In genomic region chr11:33574944-33575343, GRCm38 (mm10) we compare ENCODE assay signal across 14 mouse cellular contexts. TPM values are rescaled to one million over a fixed set of nuclear protein-coding genes. Genes with fewer than 3 reads are reported as not detected.
DNase-seq lines count a peak whose midpoint lies in the region; ATAC-seq and TF ChIP-seq lines count a peak whose summit lies in the region.
"Had no signal": no experiment of that assay in that cellular context is flagged by ENCODE, and none has a peak within 500 bp of the region (broad histone marks: within the 10 kb centered on the region; RNA-seq: fewer than 3 reads in every experiment).

No protein-coding gene starts in this region.

- H3K9me3 ChIP-seq in kidney, postnatal 0 days (replicated peaks; ENCODE audit: low read length): no peaks in the 10 kb centered on the region
- peaks cover 1% of the 10 kb centered on the region for H3K9me3 ChIP-seq in CH12.LX (replicated peaks; ENCODE audit: low read length)
- no peaks in the 10 kb centered on the region for H3K9me3 ChIP-seq in hindbrain, embryonic 14.5 days (ENCODE audit: control insufficient read depth, low read length)
- H3K9me3 ChIP-seq: limb, embryonic 12.5 days had no signal

- no peaks in the 10 kb centered on the region for H3K36me3 ChIP-seq in kidney, postnatal 0 days (ENCODE audit: insufficient read depth, low read length)
- H3K36me3 ChIP-seq in CH12.LX (replicated peaks in 1 of 2; ENCODE audit: control insufficient read depth in 1 of 2, insufficient read depth in 1 of 2, low read length in 1 of 2): no peaks in the 10 kb centered on the region
- H3K36me3 ChIP-seq in hindbrain, embryonic 14.5 days (replicated peaks; ENCODE audit: control insufficient read depth, insufficient read depth): no peaks in the 10 kb centered on the region
- H3K36me3 ChIP-seq: limb, embryonic 12.5 days had no signal

- TF ChIP-seq CTCF in kidney, postnatal 0 days (IDR thresholded peaks at IDR 0.05; ENCODE audit: low read depth): peak; percentile 33; the same call in 1 of the 2 replicates
- peak; percentile 35 to 55; a peak in 3 of 4 replicates for TF ChIP-seq CTCF in CH12.LX (conservative IDR thresholded peaks at IDR 0.05 in 1 of 2, IDR thresholded peaks at IDR 0.05 in 1 of 2; ENCODE audit: low read depth in 2 of 2, low read length in 2 of 2)

- H3K27ac ChIP-seq in kidney, postnatal 0 days: no peak overlapping the region
- H3K27ac ChIP-seq in CH12.LX (ENCODE audit: insufficient read depth, low read depth): no peak overlapping the region
- H3K27ac ChIP-seq in hindbrain, embryonic 14.5 days: no peak overlapping the region
- H3K27ac ChIP-seq: limb, embryonic 12.5 days; macrophage had no signal

- no peak for DNase-seq in kidney, postnatal 0 days (ENCODE audit: low spot score)
- DNase-seq in kidney, adult 11 months: no peak
- peak; percentile 17 for DNase-seq in 416B (ENCODE audit: low read depth)
- DNase-seq in CH12.LX (ENCODE audit: extremely low read depth): no peak
- DNase-seq in c-Kit-positive CD71-positive TER-119-positive erythroid progenitor cells, embryonic 14.5 days (ENCODE audit: low spot score): peak; percentile 11
- DNase-seq in T-cell, adult 2 months (ENCODE audit: low spot score): no peak
- DNase-seq in hindbrain, embryonic 14.5 days (ENCODE audit: low spot score): no peak
- DNase-seq: cerebellum, postnatal 25 days had no signal

- H3K9ac ChIP-seq in kidney, postnatal 0 days (ENCODE audit: low read depth, low read length): no peak overlapping the region
- H3K9ac ChIP-seq in CH12.LX (ENCODE audit: insufficient read depth, low read depth): no peak overlapping the region
- H3K9ac ChIP-seq in hindbrain, embryonic 14.5 days: no peak overlapping the region
- H3K9ac ChIP-seq: limb, embryonic 12.5 days had no signal

- no peak for TF ChIP-seq EP300 in CH12.LX (IDR thresholded peaks at IDR 0.05; ENCODE audit: low read length)

- no peak for ATAC-seq in kidney, postnatal 0 days (replicated peaks; ENCODE audit: low FRiP score, low read depth)
- ATAC-seq in hindbrain, embryonic 14.5 days (ENCODE audit: low FRiP score): no peak
- ATAC-seq: inflammation-experienced regulatory T-cells, adult 6 months had no signal

- no peaks in the 10 kb centered on the region for H3K4me1 ChIP-seq in kidney, postnatal 0 days (replicated peaks; ENCODE audit: insufficient read depth, low read length)
- H3K4me1 ChIP-seq in CH12.LX (ENCODE audit: control insufficient read depth in 1 of 2, insufficient read depth in 2 of 2): peaks cover 0 to 11% of the 10 kb centered on the region in 2 experiments; a peak in 2 of 4 replicates
- no peaks in the 10 kb centered on the region for H3K4me1 ChIP-seq in hindbrain, embryonic 14.5 days (replicated peaks; ENCODE audit: control insufficient read depth, insufficient read depth, low read length)
- H3K4me1 ChIP-seq: limb, embryonic 12.5 days had no signal

- no peaks in the 10 kb centered on the region for H3K79me2 ChIP-seq in CH12.LX (replicated peaks; ENCODE audit: control insufficient read depth, extremely low read depth, insufficient read depth, poor library complexity, severe bottlenecking)

- 89% methylated on average over 3 of the region's 3 CpGs for whole genome bisulfite sequencing in kidney, postnatal 0 days
- WGBS in hindbrain, embryonic 14.5 days: 83% methylated on average over 3 of the region's 3 CpGs

- dilution Hi-C loops in CH12.LX (cut with MboI; ENCODE audit: extremely low pct_ligation_motif_present, extremely low pct_unique_long_range_greater_than_20kb, low sequenced_read_pairs): no loop called here

- no peak for TF ChIP-seq POLR2A in CH12.LX (IDR thresholded peaks at IDR 0.05; ENCODE audit: low read depth, low read length)

- no peak; the same call in 1 of the 2 replicates for TF ChIP-seq RAD21 in CH12.LX (IDR thresholded peaks at IDR 0.05; ENCODE audit: low read depth, low read length)

- H3K27me3 ChIP-seq in kidney, postnatal 0 days (ENCODE audit: insufficient read depth, low read length): no peaks in the 10 kb centered on the region
- peaks cover 4% of the 10 kb centered on the region for H3K27me3 ChIP-seq in CH12.LX (replicated peaks)
- no peaks in the 10 kb centered on the region for H3K27me3 ChIP-seq in hindbrain, embryonic 14.5 days (ENCODE audit: control insufficient read depth, insufficient read depth, low read length)

- in situ Hi-C loops in CH12.LX (cut with MboI; ENCODE audit: low pct_ligation_motif_present, low pct_unique_long_range_greater_than_20kb, low sequenced_read_pairs): no loop called here

- no peak overlapping the region for H3K4me2 ChIP-seq in kidney, postnatal 0 days (ENCODE audit: low read length)
- H3K4me2 ChIP-seq in CH12.LX (ENCODE audit: insufficient read depth, low read depth, poor library complexity, severe bottlenecking): no peak overlapping the region
- H3K4me2 ChIP-seq in hindbrain, embryonic 14.5 days (replicated peaks): no peak overlapping the region
- H3K4me2 ChIP-seq: limb, embryonic 12.5 days had no signal

- no peak overlapping the region for H3K4me3 ChIP-seq in kidney, postnatal 0 days (replicated peaks; ENCODE audit: low read depth, low read length)
- H3K4me3 ChIP-seq in CH12.LX (replicated peaks in 1 of 3; ENCODE audit: low read depth in 2 of 3, low read length in 2 of 3, poor library complexity in 1 of 3): no peak overlapping the region
- H3K4me3 ChIP-seq in hindbrain, embryonic 14.5 days (replicated peaks; ENCODE audit: low read length): no peak overlapping the region
- H3K4me3 ChIP-seq: limb, embryonic 12.5 days had no signal

TF ChIP-seq in CH12.LX, 34 proteins besides CTCF, POLR2A, EP300 and RAD21:
- TF ChIP-seq SMC3 (IDR thresholded peaks at IDR 0.05; ENCODE audit: low read depth, low read length) (peak; percentile 41), CHD1 (IDR thresholded peaks at IDR 0.05; ENCODE audit: low read depth, low read length) (no peak)

RNA-seq across cellular contexts. Expression of gene Gabrp, which starts 3.8 kb away (rescaled TPM):
- polyA plus RNA-seq in kidney, postnatal 0 days (2015; fragmentation: Nextera tagmentation; extraction: Ambion mirVana): 1.5 and 1.6 TPM in 2 replicates
- total RNA-seq in CH12.LX (2012; rRNA removed) (not detected in 2 replicates), CH12.LX (2014; rRNA removed) (0.08 TPM in 2 replicates)
- not detected in 2 replicates for polyA plus RNA-seq in CH12.LX (2012; ENCODE audit: insufficient read length, low read depth)
- polyA plus RNA-seq in hindbrain, embryonic 14.5 days (2014; fragmentation: Nextera tagmentation; extraction: Ambion mirVana): not detected in 2 replicates
- total RNA-seq: gastrocnemius, adult 18-20 months; layer of hippocampus, adult 8-10 months had no signal
- polyA plus RNA-seq: heart, embryonic 14.5 days; inflammation-experienced regulatory T-cells, adult 6 months; macrophage had no signal

RNA-seq across cellular contexts. Expression of gene D130052B06Rik, which starts 24.2 kb away (rescaled TPM):
- not detected in 2 replicates for polyA plus RNA-seq in kidney, postnatal 0 days (2015; fragmentation: Nextera tagmentation; extraction: Ambion mirVana)
- total RNA-seq in CH12.LX (2012; rRNA removed): not detected in 2 replicates
- not detected in 2 replicates for total RNA-seq in CH12.LX (2014; rRNA removed)
- polyA plus RNA-seq in CH12.LX (2012; ENCODE audit: insufficient read length, low read depth): not detected in 2 replicates
- not detected in 2 replicates for polyA plus RNA-seq in hindbrain, embryonic 14.5 days (2014; fragmentation: Nextera tagmentation; extraction: Ambion mirVana)
- total RNA-seq: gastrocnemius, adult 18-20 months; layer of hippocampus, adult 8-10 months had no signal
- polyA plus RNA-seq: heart, embryonic 14.5 days; inflammation-experienced regulatory T-cells, adult 6 months; macrophage had no signal

Comparison
In these comparisons a context has a peak if more than half of its experiments do, and no peak if none do; other contexts are left out.
1. DNase-seq: peak in 416B (single experiment) and c-Kit-positive CD71-positive TER-119-positive erythroid progenitor cells, embryonic 14.5 days (single experiment); none in kidney, postnatal 0 days (single experiment), kidney, adult 11 months (single experiment), CH12.LX (single experiment), T-cell, adult 2 months (single experiment) and hindbrain, embryonic 14.5 days (single experiment).